ENCODE assay signal across 16 mouse cellular contexts in genomic region chr5:96331048-96331737, GRCm38 (mm10). TPM values are rescaled to one million over a fixed set of nuclear protein-coding genes. Genes with fewer than 3 reads are reported as not detected.
DNase-seq lines count a peak whose midpoint lies in the region; ATAC-seq and TF ChIP-seq lines count a peak whose summit lies in the region.
"Had no signal": no experiment of that assay in that cellular context is flagged by ENCODE, and none has a peak within 500 bp of the region (broad histone marks: within the 10 kb centered on the region; RNA-seq: fewer than 3 reads in every experiment).

No protein-coding gene starts in this region.

- no peaks in the 10 kb centered on the region for H3K27me3 ChIP-seq in intestine, postnatal 0 days (replicated peaks; ENCODE audit: control insufficient read depth, insufficient read depth, low read length)
- H3K27me3 ChIP-seq: heart, embryonic 15.5 days; hindbrain, embryonic 15.5 days; liver, embryonic 13.5 days had no signal

- no peaks in the 10 kb centered on the region for H3K36me3 ChIP-seq in intestine, postnatal 0 days (ENCODE audit: control insufficient read depth, insufficient read depth)
- H3K36me3 ChIP-seq: forebrain, embryonic 10.5 days; heart, embryonic 15.5 days; hindbrain, embryonic 15.5 days; liver, embryonic 13.5 days had no signal

- DNase-seq in adrenal gland, adult 2 months = peak; percentile 37
- no peak for DNase-seq in adrenal gland, postnatal 4 days (ENCODE audit: low spot score in 2 of 2)
- DNase-seq in ZHBTc4 (ENCODE audit: low read depth, low spot score) = peak; percentile 13
- peak; percentile 46 to 66 for DNase-seq in kidney, postnatal 25 days
- DNase-seq in lung, postnatal 25 days (ENCODE audit: low spot score) = no peak
- no peak for DNase-seq in lung, postnatal 10 days
- DNase-seq in cerebellum, postnatal 14 days = no peak
- DNase-seq: gastrocnemius, postnatal 10 days; liver, embryonic 13.5 days; lung, postnatal 36 days; right cerebral cortex, postnatal 4 days had no signal

- no peaks in the 10 kb centered on the region for H3K4me1 ChIP-seq in intestine, postnatal 0 days (replicated peaks; ENCODE audit: control insufficient read depth, insufficient read depth, low read length)
- H3K4me1 ChIP-seq: forebrain, embryonic 10.5 days; heart, embryonic 15.5 days; hindbrain, embryonic 15.5 days; liver, embryonic 13.5 days had no signal

- 75% methylated on average over 25 of the region's 25 CpGs for WGBS in intestine, postnatal 0 days

- H3K9ac ChIP-seq in intestine, postnatal 0 days (ENCODE audit: low read depth, low read length) = no peak overlapping the region
- H3K9ac ChIP-seq: heart, embryonic 15.5 days; hindbrain, embryonic 15.5 days; liver, embryonic 13.5 days had no signal

- peak overlapping the region; percentile 30; the same call in 1 of the 2 replicates for H3K4me2 ChIP-seq in intestine, postnatal 0 days (replicated peaks; ENCODE audit: low read depth)
- H3K4me2 ChIP-seq: heart, embryonic 15.5 days; hindbrain, embryonic 15.5 days; liver, embryonic 13.5 days had no signal

- no peak for TF ChIP-seq CTCF in intestine, postnatal 0 days (IDR thresholded peaks at IDR 0.05; ENCODE audit: low read depth)

- H3K9me3 ChIP-seq in intestine, postnatal 0 days (ENCODE audit: control insufficient read depth) = no peaks in the 10 kb centered on the region
- H3K9me3 ChIP-seq: forebrain, embryonic 10.5 days; heart, embryonic 15.5 days; hindbrain, embryonic 15.5 days; liver, embryonic 13.5 days had no signal

- H3K27ac ChIP-seq in intestine, postnatal 0 days (ENCODE audit: low read depth, low read length) = no peak overlapping the region
- H3K27ac ChIP-seq: forebrain, embryonic 10.5 days; heart, embryonic 15.5 days; hindbrain, embryonic 15.5 days; liver, embryonic 13.5 days had no signal

- ATAC-seq in intestine, postnatal 0 days = no peak

- no peak overlapping the region for H3K4me3 ChIP-seq in intestine, postnatal 0 days (ENCODE audit: low read depth, low read length)
- H3K4me3 ChIP-seq: forebrain, embryonic 10.5 days; heart, embryonic 15.5 days; hindbrain, embryonic 15.5 days; liver, embryonic 13.5 days had no signal

RNA-seq across cellular contexts. Expression of gene Fras1, which starts 42.6 kb away (rescaled TPM):
- 1 to 10 TPM; 1.6 to 1.8 TPM for total RNA-seq in adrenal gland, adult 2 months (2021)
- polyA plus RNA-seq in adrenal gland, adult 2 months (2012; rRNA removed) = 0.31 and 0.48 TPM in 2 replicates
- total RNA-seq in adrenal gland, postnatal 4 days (2021) = 10 to 100 TPM; 12.1 to 26.7 TPM
- 3.2 and 3.5 TPM in 2 replicates for polyA plus RNA-seq in intestine, postnatal 0 days (2015; fragmentation: Nextera tagmentation; extraction: Ambion mirVana)
- total RNA-seq: neutrophil, adult 5-6 weeks had no signal

Comparison
In these comparisons a context has a peak if more than half of its experiments do, and no peak if none do; other contexts are left out.
1. DNase-seq: peak in adrenal gland, adult 2 months (single experiment), ZHBTc4 (single experiment) and kidney, postnatal 25 days (2 of 2); none in adrenal gland, postnatal 4 days (0 of 2), lung, postnatal 25 days (single experiment), lung, postnatal 10 days (single experiment) and cerebellum, postnatal 14 days (0 of 2).
2. RNA of gene Fras1, which starts 42.6 kb away (total RNA-seq): 12.1 to 26.7 TPM in adrenal gland, postnatal 4 days; 1.6 to 1.8 TPM in adrenal gland, adult 2 months; every median in the first group is over 4 times any median in the second.